Mouse (Mus musculus) A20 (cell line): ENCODE results near the gene Bend5.
A peak's percentile ranks its signal among the peaks of the same experiment; 100 is the strongest.

Source experiments
- DNase-seq: peaks from one replicate; pipeline ENCODE4 v3.0.0-alpha.2; 2011; ENCODE audit warnings: low read depth, low spot score

The Bend5 gene

DNA sequence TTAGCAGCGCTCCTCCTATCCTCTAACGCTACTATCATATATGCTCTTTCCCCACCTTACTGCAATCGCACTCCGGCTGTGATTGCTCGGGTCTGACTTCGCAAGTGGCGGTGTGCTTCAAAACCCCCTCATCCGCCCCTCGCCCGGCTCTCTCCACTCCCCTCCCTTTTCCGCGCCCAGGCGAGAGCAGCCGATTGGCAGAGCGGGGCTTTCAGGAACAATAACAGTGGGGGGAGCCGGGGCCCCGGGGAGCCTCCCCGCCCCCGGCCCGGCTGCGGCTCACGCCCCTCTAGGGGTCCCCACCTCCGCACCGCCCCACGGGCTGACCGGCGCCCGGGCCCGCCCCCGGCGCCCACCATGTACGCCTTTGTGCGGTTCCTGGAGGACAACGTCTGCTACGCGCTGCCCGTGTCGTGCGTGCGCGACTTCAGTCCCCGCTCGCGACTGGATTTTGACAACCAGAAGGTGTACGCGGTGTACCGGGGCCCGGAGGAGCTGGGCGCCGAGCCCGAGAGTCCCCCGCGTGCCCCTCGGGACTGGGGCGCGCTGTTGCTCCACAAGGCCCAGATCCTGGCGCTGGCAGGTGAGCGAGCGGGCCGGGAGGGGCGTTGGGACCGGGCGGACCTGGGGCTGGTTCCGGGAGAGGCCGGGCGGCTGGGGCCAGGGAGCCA, at the start of gene Bend5:
Bend5 (plus strand) TSS at position 189 of the 671 bp plus-strand sequence.
- peak; percentile 91 for DNase-seq

GRCm38 (mm10) chr4:111367771-111368170, 47.0 kb upstream of the Bend5 start:
- DNase-seq = no peak

DNA sequence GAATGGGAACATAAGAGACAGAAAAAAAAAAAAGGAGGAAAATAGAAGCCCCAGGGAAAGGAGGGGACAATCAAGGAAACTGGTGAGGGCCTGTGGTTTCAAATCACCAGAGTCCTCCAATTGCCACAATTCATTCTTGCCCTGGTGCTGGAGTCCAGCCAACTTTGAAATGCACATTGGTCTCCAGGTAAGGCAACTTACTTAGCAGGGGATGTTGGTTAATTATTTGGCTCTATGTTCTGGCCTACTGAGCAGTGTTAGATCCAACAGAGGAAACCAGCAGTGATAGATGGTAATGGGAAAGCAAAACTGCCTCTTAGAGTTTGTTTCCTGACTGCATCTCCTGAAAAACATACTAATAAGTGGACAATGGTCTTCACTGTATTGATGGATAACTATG, 37.6 kb upstream of the Bend5 start:
- no peak for DNase-seq

GRCm38 (mm10) chr4:111378071-111378470, 36.7 kb upstream of the Bend5 start:
- DNase-seq = no peak

GRCm38 (mm10) chr4:111383101-111383500, 31.7 kb upstream of the Bend5 start:
- DNase-seq = no peak

GRCm38 (mm10) chr4:111390736-111391135, 24.1 kb upstream of the Bend5 start:
- no peak for DNase-seq

DNA sequence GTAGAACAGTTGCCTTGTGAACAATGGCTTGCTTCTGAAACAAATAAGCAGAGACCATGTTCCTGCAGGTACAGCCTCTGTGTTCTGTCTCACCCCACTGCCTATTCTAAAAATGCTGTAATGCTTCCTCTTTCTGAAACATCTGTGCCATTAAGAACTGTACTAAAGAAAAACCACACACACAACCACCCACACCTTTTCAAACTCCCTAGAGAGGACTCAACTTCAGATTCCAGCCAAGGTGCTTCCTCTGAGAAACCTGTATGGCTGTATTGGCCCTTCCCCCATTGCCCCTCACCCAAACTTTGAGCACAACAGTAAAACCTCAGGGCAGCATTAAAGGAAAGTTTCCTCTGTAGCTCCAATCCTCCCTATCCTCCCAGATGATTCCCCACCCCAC, 15.0 kb upstream of the Bend5 start:
- peak; percentile 88 for DNase-seq

GRCm38 (mm10) chr4:111400676-111401075, 14.1 kb upstream of the Bend5 start:
- no peak for DNase-seq

- DNase-seq = no peak
These were observed 11.6 kb upstream of the Bend5 start for GRCm38 (mm10) chr4:111403243-111403642.

DNA sequence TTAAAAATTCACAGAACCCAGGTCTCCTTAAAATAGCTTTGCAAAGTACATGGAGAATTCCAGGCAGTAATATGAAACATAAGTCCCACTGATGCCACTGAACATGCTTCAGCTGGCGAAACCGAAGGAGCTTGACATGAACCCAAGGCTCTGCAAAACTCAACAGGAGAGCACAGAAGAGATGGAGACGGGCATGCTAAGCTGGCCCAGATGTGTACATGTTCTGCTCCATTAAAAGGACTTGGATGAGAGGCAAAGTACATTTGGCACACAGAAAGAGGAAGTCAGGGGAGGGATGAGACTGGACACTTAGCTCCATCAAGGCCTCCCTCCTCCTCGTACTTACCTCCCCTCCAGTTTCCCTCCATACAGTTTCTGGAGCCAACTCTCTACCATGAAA, 4.1 kb upstream of the Bend5 start:
- DNase-seq = no peak

DNA sequence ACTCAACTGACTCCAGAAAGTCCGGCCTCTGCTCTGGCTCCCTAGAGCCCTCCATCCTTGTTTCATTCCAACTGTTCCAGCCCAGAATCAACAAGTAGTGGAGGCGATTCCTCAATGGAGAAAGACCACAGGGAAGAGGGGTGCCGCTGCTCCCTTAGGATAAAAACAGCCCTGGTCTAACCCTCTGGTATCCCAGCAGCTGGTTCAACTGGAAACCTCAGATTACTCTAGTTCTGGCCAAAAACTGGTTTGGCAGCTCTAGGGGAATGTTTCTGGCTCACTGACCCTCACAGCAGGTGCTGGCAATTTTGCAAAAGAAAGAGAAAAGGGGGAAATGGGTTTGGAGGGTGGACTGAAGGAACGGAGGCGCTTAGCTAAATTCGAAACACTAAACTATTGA, 407 bp upstream of the Bend5 start:
- no peak for DNase-seq

DNA sequence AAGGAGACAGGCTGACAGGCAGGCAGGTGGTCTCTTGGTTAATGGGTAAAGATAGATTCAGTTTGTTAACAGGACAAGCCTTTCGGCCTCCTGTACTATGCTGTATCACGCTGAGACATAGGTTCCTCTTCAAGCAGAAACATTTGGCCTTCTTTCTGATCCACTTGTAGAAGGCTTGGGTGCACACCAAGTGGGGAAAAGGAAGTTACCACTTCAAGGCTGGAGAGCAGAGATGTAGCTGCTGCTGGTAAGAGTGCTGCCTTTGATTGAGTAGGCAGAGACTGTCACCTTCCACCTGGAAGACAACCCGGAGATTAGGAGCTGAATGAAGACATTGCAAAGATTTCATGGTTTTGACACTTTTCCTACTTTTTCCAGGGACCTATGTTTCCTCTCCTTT, 1.3 kb downstream of the Bend5 start:
- peak; percentile 64 for DNase-seq

DNA sequence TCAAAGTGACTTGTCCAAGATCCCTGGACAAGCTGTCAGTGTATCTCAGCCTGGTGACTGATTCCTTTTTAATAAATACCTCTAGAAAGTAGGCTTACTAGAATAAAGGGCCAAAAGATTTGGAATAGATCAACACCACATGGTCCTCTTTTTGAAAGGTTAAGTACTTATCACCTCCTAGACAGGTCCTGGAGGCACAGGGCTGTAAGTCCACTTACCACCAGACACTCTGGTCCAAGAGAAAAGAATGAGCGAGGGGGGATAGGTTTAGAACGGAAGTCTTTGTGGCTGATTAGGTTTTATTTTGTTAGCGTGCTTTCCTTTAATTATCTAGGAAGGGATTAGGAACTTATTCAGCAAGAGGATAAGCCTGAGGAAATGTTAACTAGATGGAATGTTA, 1.7 kb downstream of the Bend5 start:
- no peak for DNase-seq

- DNase-seq = no peak
These were observed 2.9 kb downstream of the Bend5 start for GRCm38 (mm10) chr4:111417716-111418115.

- no peak for DNase-seq
These were observed 4.7 kb downstream of the Bend5 start for GRCm38 (mm10) chr4:111419476-111419875.

DNA sequence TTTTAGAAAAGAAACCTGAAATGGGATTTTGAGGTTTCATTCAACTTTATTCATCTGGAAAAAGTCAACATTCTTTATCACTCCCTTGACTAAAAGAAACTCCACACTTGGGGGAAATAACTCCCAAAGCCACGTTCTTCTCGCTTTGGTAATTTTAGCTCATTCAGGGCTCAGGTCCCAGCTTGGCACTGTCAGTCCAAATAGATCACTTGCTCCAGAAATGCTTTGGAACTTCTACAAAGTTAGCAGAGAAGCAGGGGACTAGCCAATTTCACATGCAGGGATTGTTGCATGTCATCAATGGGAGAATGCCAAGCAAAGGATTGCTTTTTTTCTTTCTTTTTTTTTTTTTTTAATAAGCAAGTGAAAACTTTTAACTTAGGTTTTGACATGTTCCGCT, 5.2 kb downstream of the Bend5 start:
- DNase-seq = no peak

DNA sequence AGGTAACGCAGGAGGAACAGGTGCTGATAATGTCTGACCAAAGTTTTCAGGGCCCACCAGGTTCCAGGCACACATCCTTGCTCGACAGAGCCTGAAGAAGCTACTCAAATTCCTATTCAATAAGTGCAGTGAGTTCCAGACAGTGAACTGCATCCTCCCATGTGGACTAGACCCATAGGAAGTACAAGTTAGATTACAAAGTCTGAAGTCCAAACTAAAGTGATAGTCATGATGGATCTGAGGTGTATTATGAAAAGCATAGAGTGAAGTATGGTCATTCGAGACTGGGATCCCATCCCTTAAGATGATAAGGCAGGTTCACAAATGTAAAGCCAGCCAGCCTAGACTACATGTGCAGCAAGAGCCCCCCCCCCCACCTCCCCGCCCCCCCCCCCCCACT, 6.1 kb downstream of the Bend5 start:
- no peak for DNase-seq

- DNase-seq = no peak
These were observed 7.0 kb downstream of the Bend5 start for GRCm38 (mm10) chr4:111421785-111422184.

GRCm38 (mm10) chr4:111424371-111424950, 9.7 kb downstream of the Bend5 start:
- DNase-seq = no peak

DNA sequence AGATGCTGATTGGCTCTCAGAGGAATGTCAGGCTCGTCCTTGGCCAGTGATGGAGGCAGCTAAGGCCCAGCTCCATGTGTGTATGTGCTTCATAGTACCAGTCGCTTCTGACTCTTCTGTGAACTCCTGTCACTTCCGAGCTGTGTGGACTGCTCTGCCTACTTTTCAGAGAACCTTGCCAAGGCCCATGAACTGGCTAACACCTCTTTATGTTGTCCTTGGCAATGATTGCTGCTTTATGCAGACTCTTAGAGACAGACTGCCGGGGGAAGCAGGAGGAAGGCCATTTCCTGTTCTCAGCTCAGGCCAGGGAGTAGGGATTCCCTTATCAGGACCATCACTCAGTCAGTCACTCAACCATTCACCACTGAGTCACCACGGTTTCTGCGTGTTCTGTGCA, 10.4 kb downstream of the Bend5 start:
- DNase-seq = no peak

DNA sequence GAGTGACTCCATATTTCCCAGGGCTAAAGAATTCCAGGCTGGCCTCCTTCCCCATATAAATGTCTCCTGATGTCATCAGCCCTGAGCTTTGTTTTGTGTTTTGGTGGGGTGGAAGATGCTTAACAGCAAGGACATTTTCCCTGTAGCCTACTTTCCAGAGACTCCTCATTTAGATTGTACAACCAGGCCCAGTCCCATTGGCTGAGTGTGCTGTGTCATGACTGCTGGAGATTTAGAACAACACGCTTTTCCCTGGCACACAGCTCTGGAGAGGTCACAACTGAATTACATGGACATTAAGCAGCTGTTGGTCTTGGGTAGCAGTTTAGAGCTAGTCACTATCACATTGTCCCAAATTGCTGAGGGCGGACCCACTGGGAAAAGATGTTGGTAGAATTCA, 16.4 kb downstream of the Bend5 start:
- DNase-seq = no peak

- DNase-seq = no peak
These were observed 17.2 kb downstream of the Bend5 start for GRCm38 (mm10) chr4:111432013-111432412.

GRCm38 (mm10) chr4:111432417-111432816, 17.6 kb downstream of the Bend5 start:
- DNase-seq = no peak

- peak; percentile 87 for DNase-seq
These were observed 26.9 kb downstream of the Bend5 start for GRCm38 (mm10) chr4:111441709-111442108.
